Mouse (Mus musculus) Patski (cell line): Measurements from ENCODE around the gene Nupr1l. TPM values are rescaled to one million over a fixed set of nuclear protein-coding genes. Genes with fewer than 3 reads are reported as not detected.

Source experiments
- ATAC-seq: fragments of 100-300 bp; one replicate; pipeline ENCODE4 v1.8.0; 2021
- CTCF ChIA-PET: fragments of 350-600 bp; sonication (Branson Sonifier 250); formaldehyde crosslinking; loops from one replicate; lab custom pipeline; 2022; ENCODE audit warnings: inconsistent platforms; lab: Charles Lee
- POLR2A ChIA-PET: fragments of 350-600 bp; sonication (Branson Sonifier 250); formaldehyde crosslinking; loops from one replicate; lab custom pipeline; 2022; ENCODE audit warnings: antibody characterized with exemption, inconsistent platforms; lab: Charles Lee
- DNase-seq: peaks from one replicate; pipeline ENCODE4 v3.0.0-alpha.2; 2011; ENCODE audit warnings: low read depth, low spot score
- H3K27me3 ChIP-seq: fragments of 371-371 bp; one replicate; pipeline ENCODE4 v1.5.1; 2021
- CTCF ChIP-seq: fragments of 100-300 bp; IDR thresholded peaks from one replicate; pipeline ENCODE4 v1.5.1; 2021
- in situ Hi-C: fragments of 300-500 bp; cut with MboI; formaldehyde crosslinking; loops from 3 replicates; pipeline ENCODE4 v1.11.1; 2018; ENCODE audit warnings: low pct_unique_long_range_greater_than_20kb, mixed read lengths
- polyA plus RNA-seq: library from polyadenylated mRNA; unstranded; gene quantifications from one replicate; pipeline ENCODE4 v1.2.3, GENCODE M21; 2021

Nupr1l gene
- 5.8 TPM for polyA plus RNA-seq

DNA sequence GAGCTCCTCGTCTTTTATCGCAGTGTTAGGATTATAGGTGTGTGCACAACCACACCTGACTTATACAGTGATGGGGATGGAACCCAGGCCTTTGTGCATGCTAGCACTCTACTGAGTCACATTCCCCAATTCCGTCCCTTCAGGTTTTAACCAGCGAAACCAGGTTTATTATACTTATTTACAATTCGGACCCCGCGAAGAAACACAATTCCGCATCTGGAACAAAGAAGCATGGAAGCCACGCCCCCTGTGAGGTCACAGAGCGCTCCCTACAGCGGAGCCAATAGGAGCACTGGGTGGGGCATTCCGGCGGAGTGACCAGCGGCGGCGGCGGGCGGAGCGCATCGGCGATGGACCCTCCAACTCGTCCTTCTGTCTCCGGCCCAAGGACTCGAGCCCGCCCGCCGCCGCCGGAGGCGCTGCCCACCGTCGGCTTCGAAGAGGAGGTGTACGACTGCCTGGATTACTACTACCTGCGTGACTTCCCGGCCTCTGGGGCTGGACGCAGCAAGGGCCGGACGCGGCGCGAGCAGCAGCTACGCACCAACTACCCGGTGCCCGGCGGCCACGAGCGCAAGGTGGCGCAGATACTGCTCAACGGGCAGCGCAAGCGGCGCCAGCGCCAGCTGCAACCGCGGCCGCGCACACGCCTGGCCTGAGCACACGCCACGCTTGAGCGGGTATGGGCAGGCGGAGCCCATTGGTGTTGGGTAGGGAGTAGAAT, at the start of gene Nupr1l:
Nupr1l (plus strand) TSS at position 299 of the 724 bp plus-strand sequence.
- POLR2A ChIA-PET: interaction anchor here (0.5 to 1.3 kb wide), 5 partner anchors 9 to 99 kb away, joined by 3 to 4 read pairs (median 3); no protein-coding TSS in a partner anchor
- DNase-seq: peak; percentile 34
- in situ Hi-C loops: no loop called here
- CTCF ChIA-PET: interaction anchor here (1.4 to 1.6 kb wide), 3 partner anchors 13 to 32 kb away, joined by 4 to 7 read pairs (median 4); no protein-coding TSS in a partner anchor
- ATAC-seq: peak; percentile 99
- H3K27me3 ChIP-seq: no peaks in the 10 kb centered on the region
- TF ChIP-seq CTCF: peak; percentile 79

DNA sequence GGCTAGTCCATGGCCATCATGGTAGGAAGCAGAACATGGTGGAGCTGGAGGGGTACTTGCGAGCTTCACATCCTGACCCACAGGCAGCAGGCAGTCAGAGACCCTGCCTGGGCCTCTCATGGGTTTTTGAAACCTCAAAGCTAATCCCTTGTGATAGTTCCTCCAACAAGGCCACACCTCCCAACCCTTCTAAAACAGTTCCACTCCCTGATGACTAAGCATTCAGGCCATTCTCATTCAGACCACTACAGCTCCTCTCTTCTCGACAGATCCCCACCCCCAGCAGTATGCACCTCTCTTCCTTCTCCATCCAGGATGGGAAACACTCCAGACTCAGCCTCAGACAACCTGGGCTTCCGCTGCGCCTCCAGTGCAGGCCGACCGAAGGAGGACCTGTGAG, 46.0 kb upstream of the Nupr1l start:
- in situ Hi-C loops: no loop called here
- DNase-seq (no peak), ATAC-seq (no peak)
- TF ChIP-seq CTCF: no peak
- POLR2A ChIA-PET: no interaction called here
- no peaks in the 10 kb centered on the region for H3K27me3 ChIP-seq
- CTCF ChIA-PET: interaction anchor here (1.0 to 1.8 kb wide), 2 partner anchors 10 to 11 kb away, joined by 3 to 5 read pairs; no protein-coding TSS in a partner anchor

GRCm38 (mm10) chr5:129864467-129864866, 43.9 kb upstream of the Nupr1l start:
- DNase-seq (no peak), ATAC-seq (no peak)
- TF ChIP-seq CTCF: peak; percentile 81
- in situ Hi-C loops: no loop called here
- ChIA-PET POLR2A (interaction anchor here (1.8 kb wide), 1 partner anchor 18 kb away, joined by 5 read pairs; the partner anchor contains the start of gene Sumf2), CTCF (interaction anchor here (0.7 to 2.7 kb wide), 14 partner anchors 9 to 85 kb away, joined by 3 to 19 read pairs (median 4); partner anchors contain the start of genes Chchd2 and Sumf2)
- H3K27me3 ChIP-seq: no peaks in the 10 kb centered on the region

DNA sequence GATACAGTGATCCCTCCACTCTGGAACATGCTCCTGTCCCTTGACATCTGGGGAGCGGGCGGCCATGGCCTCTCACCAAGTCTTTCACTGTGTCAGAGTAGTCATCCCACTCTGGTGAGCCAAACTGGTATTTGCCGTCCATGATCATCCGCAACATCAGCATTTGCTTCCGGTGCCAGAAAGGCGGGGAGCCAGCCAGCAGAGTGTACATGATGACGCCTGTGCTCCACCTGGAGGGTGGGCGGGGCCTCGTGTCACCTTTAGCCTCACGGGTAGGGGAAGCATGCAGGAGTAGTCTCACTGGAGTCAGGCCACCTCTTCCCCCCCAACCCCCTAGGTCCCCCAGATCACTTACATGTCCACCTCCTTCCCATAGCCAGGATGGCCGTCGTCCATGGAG, 42.5 kb upstream of the Nupr1l start:
- ChIA-PET CTCF (interaction anchor here (2.1 to 2.7 kb wide), 2 partner anchors 10 to 11 kb away, joined by 17 to 19 read pairs; no protein-coding TSS in a partner anchor), POLR2A (no interaction called here)
- in situ Hi-C loops: no loop called here
- ATAC-seq: no peak
- no peak for DNase-seq
- TF ChIP-seq CTCF: no peak
- H3K27me3 ChIP-seq: no peaks in the 10 kb centered on the region

DNA sequence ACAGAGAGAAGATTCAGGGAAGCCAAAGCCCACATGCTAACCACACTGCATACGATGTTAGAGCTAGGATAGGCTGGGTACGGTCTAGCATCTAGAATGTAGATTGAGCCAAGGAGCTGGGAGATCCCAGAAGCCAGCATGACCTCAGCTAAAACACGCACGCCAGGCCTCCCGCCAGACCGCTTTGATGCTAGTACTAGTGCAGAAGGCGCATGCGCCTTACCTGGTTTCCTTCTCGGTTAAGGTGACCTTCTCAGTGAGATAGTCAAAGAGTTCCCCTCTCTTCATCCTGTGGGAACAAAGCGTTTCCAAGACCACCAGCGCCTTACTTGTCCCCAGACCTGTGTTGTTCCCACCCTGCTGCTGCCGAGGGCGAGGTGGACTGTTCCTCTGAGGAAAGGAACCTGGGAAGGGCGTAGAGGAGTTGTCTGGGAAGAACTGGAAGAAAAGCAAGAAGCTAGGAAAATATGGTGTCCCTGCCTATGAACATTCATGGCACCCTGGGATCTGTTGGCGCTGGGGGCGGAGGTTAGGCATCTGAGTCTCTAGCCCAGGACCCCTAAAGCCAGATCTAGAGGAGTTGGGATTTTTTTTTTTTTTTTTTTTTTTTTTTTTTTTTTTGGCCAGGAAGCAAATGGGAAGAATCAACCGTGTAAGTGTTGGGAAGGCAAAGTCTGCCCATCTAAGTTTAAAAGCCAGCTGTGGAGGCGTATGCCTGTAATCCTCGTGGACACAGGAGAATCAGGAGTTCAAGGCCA, 38.9 kb upstream of the Nupr1l start:
- no peak for TF ChIP-seq CTCF
- ChIA-PET POLR2A (interaction anchor here (0.5 kb wide), 1 partner anchor 89 kb away, joined by 4 read pairs; no protein-coding TSS in a partner anchor), CTCF (interaction anchor here (12.7 kb wide), 1 partner anchor 15 kb away, joined by 68 read pairs; no protein-coding TSS in a partner anchor)
- in situ Hi-C loops: no loop called here
- H3K27me3 ChIP-seq: no peaks in the 10 kb centered on the region
- ATAC-seq (no peak), DNase-seq (no peak)

- no peak for ATAC-seq
- ChIA-PET CTCF (interaction anchor here (12.7 kb wide), 1 partner anchor 17 kb away, joined by 68 read pairs; no protein-coding TSS in a partner anchor), POLR2A (no interaction called here)
- H3K27me3 ChIP-seq: no peaks in the 10 kb centered on the region
- DNase-seq: no peak
- no peak for TF ChIP-seq CTCF
- in situ Hi-C loops: no loop called here
Observed at GRCm38 (mm10) chr5:129871238-129871637, 37.1 kb upstream of the Nupr1l start.

DNA sequence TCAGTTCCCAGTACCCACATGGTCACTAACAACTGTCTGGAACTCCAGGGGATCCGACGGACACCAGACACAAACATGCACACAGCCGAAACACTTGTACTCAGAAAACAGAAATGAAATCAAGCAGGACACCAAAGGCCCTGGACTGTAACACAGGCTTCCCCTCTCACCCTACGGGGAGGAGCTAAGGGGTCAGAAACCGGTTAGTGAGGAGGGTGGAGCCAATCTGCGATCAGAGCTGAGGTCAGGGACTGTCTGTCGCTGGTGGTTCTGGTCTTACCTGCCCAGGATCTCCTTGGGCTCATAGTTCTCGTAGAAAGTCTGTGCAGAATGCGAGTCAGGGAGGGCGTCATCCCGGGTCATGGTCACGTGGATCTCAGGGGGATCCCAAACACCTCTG, 34.4 kb upstream of the Nupr1l start:
- H3K27me3 ChIP-seq: no peaks in the 10 kb centered on the region
- POLR2A ChIA-PET: no interaction called here
- no peak for ATAC-seq
- in situ Hi-C loops: no loop called here
- CTCF ChIA-PET: interaction anchor here (1.2 to 12.7 kb wide), 4 partner anchors 9 to 19 kb away, joined by 3 to 68 read pairs (median 6); no protein-coding TSS in a partner anchor
- no peak for DNase-seq
- TF ChIP-seq CTCF: no peak

GRCm38 (mm10) chr5:129875098-129875497, 33.2 kb upstream of the Nupr1l start:
- TF ChIP-seq CTCF: no peak
- ChIA-PET POLR2A (interaction anchor here (0.5 kb wide), 1 partner anchor 266 kb away, joined by 3 read pairs; no protein-coding TSS in a partner anchor), CTCF (interaction anchor here (1.7 to 12.7 kb wide), 3 partner anchors 10 to 21 kb away, joined by 3 to 68 read pairs (median 5); no protein-coding TSS in a partner anchor)
- H3K27me3 ChIP-seq: no peaks in the 10 kb centered on the region
- in situ Hi-C loops: no loop called here
- no peak for ATAC-seq
- no peak for DNase-seq

- CTCF ChIA-PET: interaction anchor here (0.7 to 12.7 kb wide), 5 partner anchors 11 to 493 kb away, joined by 4 to 68 read pairs (median 5); partner anchors contain the start of gene Sumf2
- TF ChIP-seq CTCF: no peak
- in situ Hi-C loops: no loop called here
- no peak for DNase-seq
- H3K27me3 ChIP-seq: no peaks in the 10 kb centered on the region
- ATAC-seq: no peak
- POLR2A ChIA-PET: interaction anchor here (1.2 to 2.2 kb wide), 2 partner anchors 23 to 30 kb away, joined by 6 to 8 read pairs; no protein-coding TSS in a partner anchor
Observed at GRCm38 (mm10) chr5:129877731-129878455, 30.4 kb upstream of the Nupr1l start.
